Mouse (Mus musculus) CD8-positive naive resting alpha-beta T cell, adult 57 days (primary cell): ENCODE results near the gene Rsad2. TPM values are rescaled to one million over a fixed set of nuclear protein-coding genes. Genes with fewer than 3 reads are reported as not detected.

Experiments
- total RNA-seq: library from RNA; stranded (reverse); gene quantifications from one replicate; pipeline ENCODE4 v1.2.4, GENCODE M21; 2023

Rsad2 gene
- 3.0 TPM for total RNA-seq

DNA sequence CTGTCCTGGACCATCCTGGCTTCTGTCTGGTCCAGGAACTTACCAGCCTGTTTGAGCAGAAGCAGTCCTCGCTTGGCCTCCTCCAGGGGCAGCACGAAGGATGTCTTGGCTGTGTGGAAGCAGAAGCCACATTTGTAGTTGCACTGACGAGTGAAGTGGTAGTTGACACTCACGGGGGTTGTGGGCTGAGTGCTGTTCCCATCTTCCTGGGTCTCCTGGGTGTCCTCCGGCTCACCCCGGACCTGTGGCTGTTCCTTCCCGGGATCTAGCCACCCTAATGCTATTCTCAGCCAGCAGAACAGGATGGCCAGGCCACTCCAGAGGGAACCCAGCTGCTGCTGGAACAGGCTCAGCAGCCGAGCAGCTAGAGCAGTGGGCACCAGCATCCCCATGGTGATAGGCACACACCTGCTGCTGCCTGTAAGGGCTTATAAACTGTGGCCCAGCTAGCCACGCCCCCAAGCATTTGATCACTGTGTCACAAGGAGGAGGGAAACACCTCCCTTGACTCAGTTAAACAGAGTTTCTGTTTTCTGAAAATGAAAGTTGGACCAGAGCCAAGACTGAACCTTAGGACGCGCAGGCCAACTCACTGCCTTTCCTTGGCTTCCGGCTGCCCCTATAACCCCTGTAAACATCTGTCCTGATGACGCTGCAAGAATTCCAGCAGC is at the start of gene Rsad2:
TSS of gene Rsad2 (minus strand) at position 425 of the 671 bp plus-strand sequence.

DNA sequence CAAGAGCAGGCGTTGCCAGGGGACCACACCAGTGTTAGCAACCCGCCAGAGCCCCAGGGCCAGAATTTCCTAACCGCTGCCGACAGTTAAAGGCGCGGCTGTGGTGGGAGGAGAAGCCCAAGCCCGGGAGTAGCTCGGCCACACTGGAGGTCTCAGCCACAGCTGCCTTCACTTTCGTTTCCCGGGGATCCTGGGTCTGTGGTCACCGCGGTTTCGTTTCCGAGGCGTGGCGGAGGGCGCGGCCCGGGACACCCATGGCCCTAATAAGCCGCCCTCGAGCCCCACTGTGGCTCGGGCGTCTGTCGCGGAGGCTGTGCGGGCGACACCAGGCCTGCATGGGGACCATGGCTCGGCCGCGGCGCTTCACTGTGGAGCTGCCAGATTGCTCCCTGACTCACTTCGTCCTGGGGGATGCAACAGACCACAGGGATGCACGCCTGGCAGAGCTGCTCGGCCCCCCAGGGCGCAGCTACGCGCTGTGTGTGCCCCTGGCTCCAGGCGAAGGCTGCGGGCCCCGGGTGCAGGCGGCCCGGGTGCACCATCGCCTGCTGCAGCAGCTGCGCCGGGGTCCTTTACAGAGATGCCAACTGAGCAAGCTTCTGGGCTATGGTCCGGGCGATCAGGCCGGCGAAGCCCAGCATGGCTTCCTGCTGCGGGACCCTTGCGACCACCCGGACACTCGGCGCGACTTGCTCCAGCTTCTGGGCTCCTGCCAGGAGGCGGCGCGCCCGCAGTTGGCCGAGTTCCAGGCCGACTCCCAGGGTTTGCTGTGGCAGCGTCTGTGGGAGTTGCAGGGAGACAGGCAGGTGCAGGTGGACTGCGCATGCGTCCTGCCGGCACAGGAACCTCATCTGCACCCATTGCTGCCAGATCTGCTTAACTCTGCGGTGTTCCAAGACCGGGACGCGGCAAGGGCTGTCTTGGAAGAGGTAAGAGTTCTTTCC is 13.1 kb upstream of the Rsad2 start, which contains the start of gene Cmpk2:
TSS of gene Cmpk2 (plus strand) at position 107 of the 944 bp plus-strand sequence.

DNA sequence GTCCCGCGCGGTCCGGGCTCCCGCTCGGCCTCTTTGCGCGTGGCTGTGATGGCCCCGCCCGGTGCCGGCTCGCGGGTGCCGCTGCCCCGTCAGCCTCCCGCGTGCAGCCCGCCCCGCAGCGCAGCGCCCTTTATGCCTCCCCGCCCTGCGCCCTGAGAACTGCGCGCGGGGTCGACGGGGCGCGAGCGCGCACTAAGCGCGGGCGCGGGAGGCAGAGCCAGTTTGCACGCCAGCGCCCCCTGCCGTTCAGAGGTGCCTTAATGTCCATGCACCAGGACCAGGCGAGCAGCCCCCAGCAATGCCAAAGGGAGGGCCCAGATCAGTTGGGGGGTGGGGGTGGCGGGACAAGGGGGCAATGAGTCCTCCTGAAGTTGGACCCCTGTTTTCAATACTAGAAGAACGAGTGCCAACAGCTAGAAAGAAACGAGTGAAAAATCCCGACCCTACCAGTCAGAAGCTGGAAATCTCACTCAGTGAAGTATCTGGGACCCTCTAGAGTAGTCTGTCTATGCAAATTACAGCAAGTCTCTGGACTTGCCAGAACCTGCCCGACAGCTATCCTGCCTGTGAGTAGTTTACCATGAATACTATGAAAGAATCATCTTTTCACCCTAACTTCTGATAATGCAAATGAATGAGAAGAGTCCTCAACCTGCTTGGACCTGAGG is 41.0 kb downstream of the Rsad2 start, which contains the start of gene Rnf144a:
TSS of gene Rnf144a (minus strand) at position 151 of the 668 bp plus-strand sequence.

Other genes with a start within 250 kb of the Rsad2 start
- 50.3 TPM for gene Rnf144a, start 41.2 kb downstream of the Rsad2 start, total RNA-seq
- 4.2 TPM for gene Cmpk2, start 12.8 kb upstream of the Rsad2 start, total RNA-seq